Mouse (Mus musculus) layer of hippocampus, postnatal 36 days (tissue): ENCODE results near the gene Ttc23l. TPM values are rescaled to one million over a fixed set of nuclear protein-coding genes. Genes with fewer than 3 reads are reported as not detected.

ENCODE experiments used
- total RNA-seq, 2 experiments: library from RNA; stranded (reverse); gene quantifications; 2 replicates each; pipeline ENCODE4 v1.2.3; 2021

Ttc23l gene
- total RNA-seq, 2 experiments from 2014 or later: not detected

Other genes starting within 250 kb of the Ttc23l start
- not detected for gene Gm21973, start 233.3 kb downstream of the Ttc23l start, total RNA-seq
- gene Agxt2, start 200.1 kb downstream of the Ttc23l start, total RNA-seq: not detected
- 10 to 100 TPM; 25.7 to 26.4 TPM for gene Dnajc21, start 88.2 kb downstream of the Ttc23l start, total RNA-seq
- 10 to 100 TPM; 26.6 to 27.4 TPM for gene Brix1, start 72.7 kb downstream of the Ttc23l start, total RNA-seq
- 10 to 100 TPM; 12.7 to 13.5 TPM for gene Rad1, start 72.7 kb downstream of the Ttc23l start, total RNA-seq
- 1 to 10 TPM; 4.8 to 5.6 TPM for gene Rai14, start 156.0 kb upstream of the Ttc23l start, total RNA-seq